Mouse (Mus musculus) skeletal muscle tissue, adult 2 months (tissue): ENCODE results near the gene Ppp1r15b.

Source experiments
- DNase-seq: peaks from one replicate; pipeline ENCODE4 v3.0.0-alpha.2; 2012; ENCODE audit warnings: low read depth, low spot score

Gene Ppp1r15b

DNA sequence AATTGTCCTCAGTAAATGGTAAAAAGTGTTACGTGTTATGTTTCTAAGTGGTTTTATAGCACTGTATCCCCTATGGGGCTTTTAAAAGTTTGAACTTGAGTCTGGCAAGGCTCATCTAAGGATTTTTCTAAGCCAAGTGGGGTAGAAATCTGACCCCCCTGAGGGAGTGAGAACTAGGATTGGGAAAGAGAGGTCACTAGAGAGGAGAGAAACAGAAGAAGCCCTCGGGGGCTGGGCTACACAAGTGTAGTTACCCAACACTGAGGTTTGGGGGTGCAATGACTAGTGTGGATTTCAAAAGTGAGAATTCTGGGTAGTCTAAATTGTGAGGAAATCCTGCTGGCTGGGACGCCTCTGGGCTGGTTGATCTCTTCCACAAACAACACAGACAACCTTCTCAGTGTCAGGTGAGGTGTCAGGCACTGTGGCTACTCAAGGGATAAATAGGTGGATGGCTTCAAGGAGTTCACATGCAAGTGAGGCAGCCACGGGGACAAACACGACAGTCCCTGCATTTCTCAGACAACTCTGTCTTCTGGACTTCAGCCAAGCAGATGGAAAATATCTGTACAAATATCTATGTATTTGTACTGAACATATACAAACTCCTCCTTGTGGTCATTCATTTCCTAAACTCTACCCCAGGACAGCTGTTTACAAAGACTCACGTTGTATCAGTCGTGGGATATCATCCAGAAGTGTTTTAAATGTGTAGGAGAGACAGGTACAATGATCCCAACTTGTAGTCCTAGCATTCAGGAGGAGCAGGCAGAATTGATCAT is 10.8 kb upstream of the Ppp1r15b start:
- DNase-seq: peak; percentile 47

DNA sequence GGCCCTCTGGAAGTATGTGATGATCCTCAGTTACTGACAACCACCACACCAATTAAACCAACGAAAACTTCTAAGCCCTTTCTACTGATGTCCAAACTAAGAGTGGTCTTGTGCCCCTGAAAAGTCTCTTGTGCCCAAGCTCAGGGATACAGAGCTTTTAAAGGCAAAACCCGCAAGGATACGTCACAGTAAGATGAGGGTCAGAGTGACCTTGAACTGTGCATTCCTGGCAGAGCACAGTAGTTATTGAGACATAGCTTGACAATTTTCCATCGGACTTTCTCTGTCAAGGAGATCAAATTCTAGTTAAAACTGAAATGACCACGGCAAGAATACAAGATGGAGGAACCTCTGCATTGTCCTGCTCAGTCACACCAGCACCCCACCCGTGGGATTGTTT is 9.7 kb upstream of the Ppp1r15b start:
- DNase-seq: no peak

DNA sequence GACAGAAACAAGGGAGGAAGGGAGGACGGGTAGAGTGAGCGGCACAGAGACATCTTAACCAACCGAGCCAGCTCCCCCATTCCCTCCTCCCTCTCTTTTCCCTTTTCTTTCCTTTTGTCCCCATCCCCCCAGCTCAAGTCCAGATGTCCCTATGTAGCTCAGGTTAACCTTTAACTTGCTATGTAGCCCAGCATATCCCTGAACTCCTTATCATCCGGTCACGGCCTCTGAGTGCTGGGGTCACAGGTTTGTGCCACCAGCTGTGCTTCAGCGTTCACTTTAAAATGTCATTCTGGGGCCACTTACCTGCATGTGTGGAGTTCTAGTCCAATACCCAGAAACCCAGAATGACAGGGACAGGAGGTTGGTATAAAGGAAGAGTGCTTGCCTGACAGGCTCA is 6.8 kb upstream of the Ppp1r15b start:
- no peak for DNase-seq

DNA sequence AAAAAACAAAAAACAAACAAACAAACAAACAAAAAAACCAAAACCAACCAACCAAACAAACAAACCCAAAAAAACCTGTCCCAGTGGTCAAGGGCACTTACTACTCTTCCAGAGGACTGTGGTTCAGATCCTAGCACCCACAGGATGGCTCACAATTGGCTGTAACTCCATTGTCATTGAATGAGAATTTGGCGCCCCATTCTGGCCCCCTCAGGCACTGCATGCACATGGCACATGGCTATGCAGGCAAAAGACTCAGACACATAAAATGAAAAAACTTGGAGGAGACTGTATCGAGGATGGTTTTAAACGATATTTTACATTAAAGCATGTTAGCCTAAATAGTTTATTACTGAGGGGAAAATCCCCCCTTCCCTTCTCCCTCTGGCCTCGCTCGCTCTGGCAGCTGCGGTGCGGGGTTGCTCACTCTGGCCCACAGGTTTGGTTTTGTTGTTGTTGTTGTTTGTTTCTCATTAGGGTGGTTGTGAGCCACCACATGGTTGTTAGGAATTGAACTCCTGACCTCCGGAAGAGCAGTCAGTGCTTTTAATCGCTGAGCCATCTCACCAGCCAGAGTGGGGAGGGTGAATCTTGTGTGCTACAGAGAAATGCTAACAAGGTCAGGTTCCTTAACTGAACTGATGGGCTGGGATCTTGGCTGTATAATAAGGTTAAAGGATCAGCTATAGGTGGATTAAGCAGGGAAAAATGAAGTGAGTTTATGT is 5.1 kb upstream of the Ppp1r15b start:
- DNase-seq: no peak

DNA sequence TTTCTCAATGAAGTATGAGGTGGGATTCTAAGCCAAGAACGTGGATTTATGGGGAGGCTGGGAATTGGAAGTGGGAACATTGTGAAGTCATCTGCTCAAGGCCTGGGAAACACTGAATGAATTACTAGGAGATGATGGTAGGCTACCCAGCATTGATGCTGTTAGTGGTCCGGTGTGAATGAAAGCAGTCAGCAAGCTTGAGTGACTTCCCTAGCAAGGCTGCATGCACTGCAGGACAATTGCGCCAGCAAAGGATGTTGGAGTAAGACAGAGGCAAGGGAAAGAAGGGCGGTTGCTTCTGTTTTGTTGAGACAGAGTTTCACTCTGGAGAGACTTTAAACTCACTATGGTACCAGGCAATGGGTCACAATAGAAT is 4.6 kb upstream of the Ppp1r15b start:
- DNase-seq: no peak

DNA sequence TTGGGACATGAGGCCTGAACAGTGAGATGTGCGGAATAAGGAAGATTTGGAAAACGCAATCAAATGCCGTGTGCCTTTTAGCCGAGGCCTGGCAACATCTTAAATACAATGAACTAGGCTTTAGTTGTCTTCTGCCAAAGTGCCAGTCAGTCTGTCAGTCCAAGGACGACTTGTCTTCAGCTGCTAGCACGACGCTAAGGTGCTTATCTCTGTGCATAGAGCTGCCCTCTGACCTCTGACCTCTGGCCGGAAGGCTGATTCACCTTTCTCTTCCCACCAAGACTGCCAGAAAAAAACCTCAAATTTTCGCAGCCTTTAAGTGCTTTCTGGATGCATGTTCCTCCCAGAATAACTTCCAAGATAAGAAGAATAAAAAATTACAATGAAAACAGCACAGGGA is 3.6 kb upstream of the Ppp1r15b start:
- no peak for DNase-seq

DNA sequence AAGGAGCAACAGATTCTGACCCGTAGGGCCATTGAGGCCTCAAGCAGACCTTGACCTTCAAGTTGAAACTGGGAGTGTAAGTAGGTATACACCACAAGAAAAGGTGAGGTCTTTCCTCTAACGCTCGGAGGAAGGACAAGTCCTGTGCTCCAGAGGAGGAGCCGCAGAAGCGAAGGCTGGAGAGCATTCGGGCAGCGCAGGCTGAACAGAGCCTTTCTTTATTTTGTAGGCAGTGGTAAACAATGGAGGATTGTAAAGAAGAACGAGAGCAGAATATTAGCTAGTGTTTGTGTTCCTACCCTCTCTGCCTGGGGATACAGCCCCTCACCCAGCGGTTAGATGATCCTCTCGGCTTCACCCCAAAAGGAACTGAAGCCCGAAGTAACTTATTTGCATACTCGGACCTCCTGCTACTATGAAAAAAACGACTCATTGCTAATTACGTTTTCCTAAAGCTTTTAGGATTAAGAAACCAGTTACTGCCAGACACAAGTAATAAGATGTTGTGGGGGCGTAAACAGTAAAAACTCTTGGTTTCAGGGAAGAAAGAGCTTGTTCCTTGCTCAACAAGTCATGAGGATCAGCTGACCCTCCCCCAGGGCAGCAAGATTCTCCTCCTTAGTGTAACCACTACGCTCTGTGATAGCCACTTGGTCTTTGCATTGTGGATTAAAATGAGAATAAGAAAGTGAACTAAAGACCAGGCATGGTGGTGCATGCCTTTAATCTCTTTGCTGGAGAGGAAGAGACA is 1.3 kb upstream of the Ppp1r15b start:
- no peak for DNase-seq

DNA sequence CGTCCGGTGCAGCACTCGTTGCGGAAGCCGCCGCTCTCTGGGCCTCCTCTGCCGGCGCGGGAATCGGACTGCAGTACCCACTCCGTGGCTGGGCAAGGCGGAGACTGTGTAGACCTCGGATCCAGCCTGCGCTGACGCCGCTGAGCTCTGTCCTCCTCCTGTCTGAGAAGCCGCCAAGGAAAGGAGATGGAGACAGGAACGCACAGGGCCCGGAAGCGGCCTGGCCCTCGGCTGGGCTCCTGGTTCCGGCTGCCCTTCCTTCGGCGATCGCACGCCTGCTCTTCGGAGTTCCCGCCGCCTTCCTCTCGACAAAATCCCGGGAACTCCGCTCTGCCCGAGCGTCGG is 590 bp downstream of the Ppp1r15b start:
- DNase-seq: no peak

DNA sequence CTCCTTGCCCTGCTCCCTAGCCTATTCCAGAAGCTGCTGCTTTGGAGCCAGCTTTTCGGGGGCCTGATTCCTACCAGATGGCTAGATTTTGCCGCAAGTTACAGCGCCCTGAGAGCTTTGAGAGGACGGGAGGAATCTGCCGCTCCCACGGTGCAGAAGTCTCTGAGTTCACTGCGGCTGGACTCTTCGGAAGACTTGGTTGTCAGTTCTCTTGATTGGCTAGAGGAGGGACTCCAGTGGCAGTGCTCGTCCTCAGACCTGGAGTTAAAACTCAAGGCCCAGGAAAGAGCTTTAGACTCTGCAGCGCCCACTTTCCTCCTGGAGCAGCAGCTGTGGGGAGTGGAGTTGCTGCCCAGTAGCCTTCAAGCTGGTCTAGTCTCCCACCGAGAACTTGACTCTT is 993 bp downstream of the Ppp1r15b start:
- DNase-seq: no peak

DNA sequence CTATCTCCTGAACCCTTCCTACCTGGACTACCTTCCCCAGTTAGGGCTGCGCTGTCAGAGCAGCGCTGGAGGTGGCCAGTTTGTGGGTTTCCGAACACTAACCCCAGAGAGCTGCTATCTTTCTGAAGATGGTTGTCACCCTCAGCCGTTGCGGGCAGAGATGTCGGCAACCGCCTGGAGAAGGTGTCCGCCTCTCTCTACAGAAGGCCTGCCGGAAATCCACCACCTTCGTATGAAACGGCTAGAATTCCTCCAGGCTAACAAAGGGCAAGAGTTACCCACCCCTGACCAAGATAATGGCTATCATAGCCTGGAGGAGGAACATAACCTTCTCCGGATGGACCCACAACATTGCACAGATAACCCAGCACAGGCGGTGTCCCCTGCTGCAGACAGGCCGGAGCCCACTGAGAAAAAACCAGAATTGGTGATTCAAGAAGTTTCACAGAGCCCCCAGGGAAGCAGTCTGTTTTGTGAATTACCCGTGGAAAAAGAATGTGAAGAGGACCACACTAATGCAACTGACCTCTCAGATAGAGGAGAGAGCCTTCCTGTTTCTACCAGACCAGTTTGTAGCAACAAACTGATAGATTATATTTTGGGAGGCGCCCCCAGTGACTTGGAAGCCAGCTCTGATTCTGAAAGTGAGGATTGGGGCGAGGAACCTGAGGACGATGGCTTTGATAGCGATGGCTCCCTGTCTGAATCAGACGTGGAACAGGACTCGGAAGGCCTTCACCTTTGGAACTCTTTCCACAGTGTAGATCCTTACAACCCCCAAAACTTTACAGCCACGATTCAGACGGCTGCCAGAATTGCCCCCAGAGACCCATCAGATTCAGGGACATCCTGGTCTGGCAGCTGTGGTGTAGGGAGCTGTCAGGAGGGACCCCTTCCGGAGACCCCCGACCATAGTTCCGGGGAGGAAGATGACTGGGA is 1.7 kb downstream of the Ppp1r15b start:
- DNase-seq: no peak

DNA sequence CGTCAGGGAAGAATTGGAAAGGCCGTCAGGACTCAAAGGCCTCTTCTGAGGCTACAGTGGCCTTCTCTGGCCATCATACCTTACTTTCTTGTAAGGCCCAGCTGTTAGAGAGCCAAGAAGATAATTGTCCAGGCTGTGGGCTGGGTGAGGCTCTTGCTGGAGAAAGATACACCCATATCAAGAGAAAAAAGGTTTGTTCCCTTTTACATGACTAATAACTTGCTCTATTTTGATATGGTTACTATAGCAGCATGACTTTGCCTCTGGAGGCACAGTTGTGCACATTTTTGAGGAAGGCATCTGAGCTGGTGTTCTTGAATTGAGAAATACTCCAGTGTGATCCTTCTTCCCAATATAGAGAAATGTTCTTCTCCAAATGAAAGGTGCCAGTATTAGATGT is 2.5 kb downstream of the Ppp1r15b start:
- no peak for DNase-seq

DNA sequence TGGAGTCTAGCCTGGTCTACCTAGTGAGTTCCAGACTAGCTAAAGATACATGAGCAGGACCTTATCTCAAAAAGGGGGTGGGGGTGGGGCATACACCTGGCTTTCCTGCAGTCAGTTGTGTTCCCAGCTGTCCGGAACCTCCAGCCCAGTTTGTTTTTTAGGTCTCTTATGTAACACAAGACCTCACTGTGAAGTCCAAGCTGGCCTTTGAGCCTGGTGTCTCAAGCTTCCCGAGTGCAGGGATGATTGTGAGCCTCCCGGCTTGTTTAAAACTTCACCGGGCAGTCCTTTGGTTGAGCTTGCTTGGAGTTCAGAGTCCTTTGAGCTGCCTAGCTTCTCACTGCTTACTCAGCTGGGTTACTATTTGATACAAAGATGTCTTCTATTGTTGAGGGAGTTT is 3.1 kb downstream of the Ppp1r15b start:
- peak; percentile 71 for DNase-seq

DNA sequence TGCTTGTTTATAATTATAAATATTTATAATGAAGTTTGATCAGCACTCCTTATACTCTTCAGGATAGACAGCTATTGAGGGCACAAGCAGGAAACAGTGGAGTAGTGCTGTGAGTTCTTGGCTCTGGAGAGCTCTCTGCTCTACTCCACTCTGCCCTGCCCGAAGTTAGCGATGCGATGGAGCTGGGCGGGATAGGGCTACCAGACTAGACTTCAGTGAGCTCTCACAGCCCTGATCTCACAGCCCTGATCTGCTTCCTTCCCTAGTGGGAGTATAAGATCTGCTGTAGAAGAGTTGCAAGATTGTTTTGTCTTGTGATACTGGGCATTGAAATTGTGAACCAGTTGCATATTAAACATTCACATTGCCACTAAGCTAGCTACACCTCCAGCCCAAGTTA is 3.9 kb downstream of the Ppp1r15b start:
- no peak for DNase-seq

DNA sequence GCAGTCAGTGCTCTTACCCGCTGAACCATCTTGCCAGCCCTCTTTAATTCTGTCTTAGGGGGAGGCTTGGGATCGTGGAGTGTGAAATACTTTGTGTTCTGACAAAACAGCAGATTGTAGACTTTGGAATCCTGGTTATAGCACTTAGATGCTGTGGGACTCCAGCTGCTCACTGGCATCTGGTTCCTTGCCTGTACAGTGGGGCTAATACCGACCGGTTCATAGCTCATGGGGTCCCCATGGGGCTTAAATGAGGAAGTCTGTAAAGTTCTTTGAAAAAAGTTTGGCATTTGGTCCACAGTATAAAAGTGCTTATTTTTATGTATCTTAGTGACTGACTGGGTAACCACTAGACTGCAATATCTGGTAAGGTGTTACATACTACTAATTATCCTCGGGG is 4.9 kb downstream of the Ppp1r15b start:
- no peak for DNase-seq

DNA sequence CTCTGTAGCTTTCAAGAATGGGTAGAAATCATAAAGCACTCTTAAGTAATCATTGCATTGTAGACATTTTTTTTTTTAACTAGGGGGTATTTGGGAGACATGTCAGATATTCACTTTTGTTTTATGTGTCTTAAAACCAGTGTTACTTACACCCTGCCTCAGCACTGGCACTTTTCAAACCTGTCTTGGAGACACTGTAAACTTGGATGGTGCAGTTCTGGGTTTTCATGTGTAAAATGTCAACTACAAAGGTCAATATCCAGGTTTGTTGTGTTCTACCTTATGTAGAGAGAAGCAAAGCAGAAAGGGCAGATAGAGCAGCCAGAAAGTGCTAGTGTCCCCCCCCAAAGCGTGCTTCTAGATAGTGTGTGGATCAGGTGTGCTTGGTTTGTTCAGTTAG is 7.5 kb downstream of the Ppp1r15b start:
- no peak for DNase-seq

DNA sequence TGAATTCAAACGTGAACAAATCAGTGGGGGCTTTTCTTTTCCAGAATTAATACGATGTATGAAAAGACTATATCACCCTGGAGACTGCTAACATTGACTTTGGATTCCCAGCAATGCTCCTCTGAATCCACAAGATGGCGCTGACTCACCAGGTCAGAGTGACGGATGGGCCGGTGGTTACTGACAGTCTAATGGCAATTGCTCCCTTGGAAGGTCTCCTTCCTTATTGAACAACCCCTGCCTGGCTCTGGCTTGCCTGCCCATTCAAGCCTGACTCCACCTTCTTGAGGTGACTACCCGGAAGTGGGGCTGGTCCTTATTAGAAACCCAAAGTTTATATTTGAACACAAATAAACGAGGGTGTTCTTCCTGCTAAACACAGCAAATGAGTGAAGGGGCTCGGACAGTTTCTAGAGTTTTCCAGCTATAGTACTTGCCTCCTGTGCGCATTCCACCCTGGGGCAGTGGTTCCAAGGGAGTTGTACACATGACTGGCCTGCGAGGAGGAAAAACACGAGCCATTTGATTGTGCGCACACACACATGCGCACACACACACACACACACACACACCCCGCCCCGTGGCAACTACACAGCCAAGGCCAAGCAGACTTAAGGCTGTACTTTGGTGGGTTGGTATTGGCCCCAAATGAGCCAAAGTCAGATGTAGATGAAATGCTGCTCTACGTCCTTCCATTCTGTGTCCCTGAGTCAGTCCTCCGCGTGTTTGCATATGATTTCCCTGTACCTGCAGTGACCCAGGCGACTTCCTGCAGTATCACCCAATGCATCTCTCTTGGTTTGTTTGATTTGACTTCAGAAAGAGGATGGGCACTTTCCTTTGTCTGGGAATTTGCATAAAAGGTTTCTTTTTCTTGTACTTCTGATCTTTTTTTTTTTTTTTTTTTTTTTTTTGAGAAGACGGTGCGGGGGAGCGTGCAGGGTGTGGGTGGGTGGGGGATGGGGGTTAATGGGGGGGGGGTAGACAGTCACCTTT is 15.4 kb downstream of the Ppp1r15b start:
- no peak for DNase-seq

DNA sequence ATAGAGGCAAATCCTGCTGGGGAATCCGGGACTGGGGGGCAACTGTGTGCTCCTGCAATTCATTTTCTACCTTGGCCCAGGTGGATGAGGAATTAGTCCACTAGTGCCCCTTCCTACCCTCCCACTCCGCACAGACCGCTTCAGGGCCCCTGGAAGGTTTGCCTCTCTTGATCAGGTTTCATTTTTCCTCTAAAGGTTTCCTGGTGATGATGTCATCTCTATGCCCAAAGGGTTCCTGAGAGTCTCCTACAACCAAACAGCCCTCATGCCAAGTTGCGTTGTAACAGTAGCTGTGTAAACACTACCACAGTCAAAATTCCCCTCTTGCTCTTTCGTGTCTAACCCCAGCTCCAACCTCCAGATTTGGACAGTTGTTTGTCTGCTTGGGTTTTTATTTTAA is 16.4 kb downstream of the Ppp1r15b start:
- DNase-seq: no peak

DNA sequence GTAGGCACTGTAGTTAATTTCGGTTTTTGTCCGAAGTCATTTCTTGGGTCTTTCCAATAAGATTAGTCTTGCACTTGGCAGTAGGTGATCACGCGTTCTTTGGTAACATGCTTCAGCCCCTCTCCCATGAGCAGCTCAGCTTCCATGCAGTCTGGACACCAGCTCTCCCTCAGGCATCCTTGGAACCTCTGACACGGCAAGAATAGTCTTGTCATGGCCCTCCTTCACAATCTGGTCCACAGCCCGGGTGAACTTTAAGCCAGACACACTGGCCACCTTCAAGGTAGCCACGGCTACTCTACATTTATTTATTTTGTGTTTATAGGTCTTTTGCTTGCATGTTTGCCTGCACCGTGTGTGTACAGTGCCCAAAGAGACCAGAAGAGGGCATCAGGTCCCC is 17.2 kb downstream of the Ppp1r15b start:
- DNase-seq: no peak

DNA sequence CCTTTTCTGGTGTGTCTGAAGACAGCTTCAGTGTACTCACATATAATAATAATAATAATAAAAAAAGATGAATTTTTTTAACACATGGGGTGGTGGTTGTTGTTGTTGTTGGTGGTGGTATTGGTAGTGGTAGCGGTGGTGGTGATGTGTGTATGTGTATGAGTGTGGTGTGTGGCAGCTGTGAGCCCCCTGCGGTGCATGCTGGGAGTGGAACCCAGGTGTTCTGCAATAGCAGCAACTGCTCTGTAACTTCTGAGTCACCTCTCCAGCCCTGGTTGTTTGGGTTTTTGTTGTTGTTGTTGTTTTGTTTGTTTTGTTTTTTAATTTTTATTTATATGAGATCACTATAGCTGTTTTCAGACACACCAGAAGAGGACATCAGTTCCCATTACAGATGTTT is 19.6 kb downstream of the Ppp1r15b start:
- DNase-seq: no peak

DNA sequence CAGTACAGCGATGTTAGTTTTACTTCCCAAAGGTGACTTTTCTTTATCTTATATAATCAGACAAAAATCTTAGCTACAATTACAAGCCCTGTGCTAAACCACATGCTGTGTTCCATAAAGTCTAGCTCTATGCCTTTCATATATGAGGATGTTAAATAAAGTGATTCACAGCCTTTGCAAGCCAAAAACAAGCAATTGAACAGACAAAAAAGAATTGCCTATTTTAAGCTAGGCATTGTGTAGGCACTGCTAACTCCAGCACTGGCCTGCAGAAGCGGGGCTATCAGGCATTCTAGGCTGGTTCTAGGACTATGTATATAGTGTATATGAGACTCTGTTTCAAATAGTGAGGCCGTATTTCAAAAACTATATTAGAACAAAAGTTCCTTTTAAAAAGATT is 21.3 kb downstream of the Ppp1r15b start:
- no peak for DNase-seq

DNA sequence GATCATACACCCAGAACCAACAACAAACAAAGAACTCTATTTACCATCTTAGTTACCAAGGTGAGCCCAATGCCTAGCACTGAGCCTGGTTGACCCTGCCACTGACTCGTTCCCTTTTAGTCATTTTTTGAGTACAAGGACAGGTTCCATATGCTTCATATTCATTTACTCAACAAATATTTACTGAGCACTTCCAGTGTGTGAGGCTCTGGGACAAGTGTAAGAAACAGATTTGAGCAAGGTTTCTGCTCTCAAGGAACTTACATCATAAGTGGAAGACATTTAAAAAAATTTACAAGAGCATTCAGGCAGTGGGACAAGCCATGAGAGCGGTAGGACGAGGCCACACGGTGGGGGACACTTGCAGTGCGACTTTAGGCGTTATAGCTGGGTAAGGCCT is 24.3 kb downstream of the Ppp1r15b start:
- DNase-seq: no peak
